Mouse (Mus musculus) forebrain, embryonic 14.5 days (tissue): ENCODE results near the gene Pprc1. TPM values are rescaled to one million over a fixed set of nuclear protein-coding genes. Genes with fewer than 3 reads are reported as not detected.

Experiments used
- ATAC-seq: fragments of 200-750 bp; cut with Nextera tagmentation; 2 replicates; pipeline ENCODE4 v1.8.0; 2017; ENCODE audit warnings: mild to moderate bottlenecking, moderate library complexity
- DNase-seq: peaks from one replicate; pipeline ENCODE4 v3.0.0-alpha.2; 2015; ENCODE audit warnings: low spot score
- H3K27ac ChIP-seq: fragments of 300-500 bp; sonication (generic); 2 replicates; pipeline ENCODE4 v1.5.1; 2014; ENCODE audit warnings: low read depth, mild to moderate bottlenecking, control low read depth, low read length, moderate library complexity
- H3K27me3 ChIP-seq: fragments of 300-500 bp; sonication (generic); replicated peaks from 2 replicates; pipeline ENCODE4 v1.6.1; 2014; ENCODE audit warnings: low read length, control low read depth, mixed read lengths; ENCODE audit not compliant: control insufficient read depth, insufficient read depth
- H3K36me3 ChIP-seq: fragments of 300-500 bp; sonication (generic); 2 replicates; pipeline ENCODE4 v1.6.1; 2014; ENCODE audit warnings: low read length, control low read depth; ENCODE audit not compliant: control insufficient read depth, insufficient read depth
- H3K4me1 ChIP-seq: fragments of 300-500 bp; sonication (generic); 2 replicates; pipeline ENCODE4 v1.6.1; 2014; ENCODE audit warnings: antibody characterized with exemption, low read length, control low read depth; ENCODE audit not compliant: control insufficient read depth, insufficient read depth
- H3K4me2 ChIP-seq: fragments of 300-500 bp; sonication (generic); 2 replicates; pipeline ENCODE4 v1.6.1; 2014; ENCODE audit warnings: mild to moderate bottlenecking, control low read depth, low read length
- H3K4me3 ChIP-seq: fragments of 300-500 bp; sonication (generic); 2 replicates; pipeline ENCODE4 v1.5.1; 2014; ENCODE audit warnings: low read depth, low read length, control low read depth
- H3K9ac ChIP-seq: fragments of 300-500 bp; sonication (generic); 2 replicates; pipeline ENCODE4 v1.6.1; 2014; ENCODE audit warnings: mild to moderate bottlenecking, low read length, control low read depth, moderate library complexity
- H3K9me3 ChIP-seq: fragments of 300-500 bp; sonication (generic); replicated peaks from 2 replicates; pipeline ENCODE4 v1.6.1; 2016; ENCODE audit warnings: low read length, control low read depth, mixed read lengths; ENCODE audit not compliant: control insufficient read depth
- WGBS: fragments of 180-500 bp; shearing (Covaris S2); extraction: QIAGEN DNeasy Blood & Tissue Kit; methylation state at CpG from one replicate; pipeline ENCODE4 v1.1.7; 2014; 5-methylcytosine and 5-hydroxymethylcytosine counted together
- polyA plus RNA-seq: library from polyadenylated mRNA; unstranded; fragments of >200 nt; fragmentation: Nextera tagmentation; extraction: Ambion mirVana; gene quantifications from 2 replicates; pipeline ENCODE4 v1.2.1, GENCODE M21; 2014

Pprc1 gene
- polyA plus RNA-seq, 1 experiment from 2014 or later = 24.1 TPM

DNA sequence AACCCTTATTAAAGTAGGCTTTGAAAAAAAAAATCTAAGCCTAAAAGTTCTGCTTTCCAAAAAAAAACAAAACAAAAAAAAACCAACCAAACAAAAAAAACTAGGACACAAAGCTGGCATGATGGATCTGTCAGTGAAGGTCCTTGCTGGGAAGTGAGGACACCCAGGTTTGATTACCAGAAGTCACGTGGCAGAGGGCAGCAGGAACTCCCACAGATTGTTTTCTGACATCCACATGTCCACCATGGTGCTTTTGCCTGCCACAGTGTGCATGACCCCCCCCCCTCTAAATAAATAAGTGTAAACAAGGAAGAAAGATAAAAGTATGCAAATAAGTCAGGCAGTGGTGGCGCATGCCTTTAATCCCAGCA lies 59.5 kb downstream of the Pprc1 start:
- Histone ChIP-seq H3K4me2 (no peak overlapping the region), H3K27me3 (no peaks in the 10 kb centered on the region), H3K4me3 (no peak overlapping the region), H3K4me1 (no peaks in the 10 kb centered on the region), H3K9me3 (no peaks in the 10 kb centered on the region), H3K36me3 (no peaks in the 10 kb centered on the region), H3K9ac (no peak overlapping the region), H3K27ac (no peak overlapping the region)
- DNase-seq (no peak), ATAC-seq (no peak)
- WGBS = 79% methylated on average over 2 of the region's 2 CpGs

DNA sequence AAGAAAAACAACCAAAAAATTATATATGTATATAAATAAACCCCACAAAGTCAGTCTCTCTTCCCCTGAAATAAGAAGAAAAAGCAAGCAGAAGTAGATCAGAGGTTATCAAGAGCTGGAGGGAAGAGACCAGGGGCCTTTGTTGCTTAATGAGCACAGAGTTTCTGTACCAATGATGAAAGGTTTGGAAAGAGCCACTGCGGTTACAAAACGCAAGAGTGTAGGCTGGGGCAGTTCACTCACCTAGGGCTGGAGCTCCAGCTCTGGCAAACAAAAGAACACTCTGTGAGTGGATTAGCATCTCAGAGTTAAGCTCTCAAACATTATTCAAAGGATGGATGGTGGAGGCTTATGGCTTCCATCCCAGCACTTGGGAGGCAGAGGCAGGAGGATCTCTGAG lies 65.5 kb downstream of the Pprc1 start:
- Histone ChIP-seq H3K27me3 (no peaks in the 10 kb centered on the region), H3K4me1 (no peaks in the 10 kb centered on the region), H3K4me2 (no peak overlapping the region), H3K27ac (no peak overlapping the region), H3K9ac (no peak overlapping the region), H3K9me3 (no peaks in the 10 kb centered on the region), H3K36me3 (no peaks in the 10 kb centered on the region), H3K4me3 (no peak overlapping the region)
- DNase-seq (no peak), ATAC-seq (no peak)
- 49% methylated on average over 2 of the region's 2 CpGs for WGBS

GRCm38 (mm10) chr19:46110781-46111180 lies 66.1 kb downstream of the Pprc1 start:
- H3K9ac ChIP-seq = no peak overlapping the region
- no peak overlapping the region for H3K4me2 ChIP-seq
- no peak overlapping the region for H3K4me3 ChIP-seq
- no peak for DNase-seq
- no peaks in the 10 kb centered on the region for H3K27me3 ChIP-seq
- no peak for ATAC-seq
- no peaks in the 10 kb centered on the region for H3K4me1 ChIP-seq
- H3K9me3 ChIP-seq = no peaks in the 10 kb centered on the region
- 87% methylated on average over 5 of the region's 5 CpGs for WGBS
- no peak overlapping the region for H3K27ac ChIP-seq
- H3K36me3 ChIP-seq = no peaks in the 10 kb centered on the region

DNA sequence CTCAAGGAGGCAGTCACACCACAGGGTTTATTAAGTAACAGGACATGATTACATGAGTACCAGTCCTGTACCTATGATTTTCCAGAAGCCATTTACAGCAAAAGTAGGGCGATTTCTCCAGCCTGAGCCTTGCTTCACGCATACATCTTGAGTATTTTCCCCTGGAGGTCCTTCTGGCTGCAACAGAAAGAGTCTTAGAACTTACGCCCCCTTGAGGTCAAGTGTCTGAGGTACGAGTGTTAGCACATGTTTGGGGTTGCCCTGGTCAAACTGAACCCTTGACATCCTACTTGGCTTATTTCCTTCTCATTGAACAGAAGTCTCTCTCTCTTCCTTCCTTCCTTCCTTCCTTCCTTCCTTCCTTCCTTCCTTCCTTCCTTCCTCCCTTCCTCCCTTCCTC lies 69.9 kb downstream of the Pprc1 start:
- H3K9ac ChIP-seq = no peak overlapping the region
- no peaks in the 10 kb centered on the region for H3K36me3 ChIP-seq
- 56% methylated on average over 4 of the region's 4 CpGs for WGBS
- no peak overlapping the region for H3K4me3 ChIP-seq
- H3K27me3 ChIP-seq = no peaks in the 10 kb centered on the region
- no peak overlapping the region for H3K27ac ChIP-seq
- ATAC-seq (no peak), DNase-seq (no peak)
- H3K4me1 ChIP-seq = no peaks in the 10 kb centered on the region
- H3K4me2 ChIP-seq = no peak overlapping the region
- no peaks in the 10 kb centered on the region for H3K9me3 ChIP-seq

GRCm38 (mm10) chr19:46119458-46119857 lies 74.8 kb downstream of the Pprc1 start:
- no peak overlapping the region for H3K27ac ChIP-seq
- ATAC-seq (no peak), DNase-seq (no peak)
- H3K36me3 ChIP-seq = no peaks in the 10 kb centered on the region
- no peaks in the 10 kb centered on the region for H3K4me1 ChIP-seq
- H3K9ac ChIP-seq = no peak overlapping the region
- no peak overlapping the region for H3K4me2 ChIP-seq
- 91% methylated on average over 3 of the region's 3 CpGs for WGBS
- H3K9me3 ChIP-seq = no peaks in the 10 kb centered on the region
- no peaks in the 10 kb centered on the region for H3K27me3 ChIP-seq
- H3K4me3 ChIP-seq = no peak overlapping the region

- no peak for DNase-seq
- Histone ChIP-seq H3K27ac (no peak overlapping the region), H3K9me3 (no peaks in the 10 kb centered on the region), H3K9ac (no peak overlapping the region), H3K4me2 (no peak overlapping the region), H3K4me3 (no peak overlapping the region), H3K36me3 (no peaks in the 10 kb centered on the region), H3K27me3 (no peaks in the 10 kb centered on the region), H3K4me1 (no peaks in the 10 kb centered on the region)
- 75% methylated on average over 6 of the region's 6 CpGs for WGBS
- no peak for ATAC-seq
These were observed 76.2 kb downstream of the Pprc1 start for GRCm38 (mm10) chr19:46120872-46121271.

Other genes starting within 250 kb of the Pprc1 start
- 4.6 and 6.8 TPM in 2 replicates for gene Kcnip2, start 228.8 kb upstream of the Pprc1 start, polyA plus RNA-seq
- gene Armh3, start 46.4 kb upstream of the Pprc1 start, polyA plus RNA-seq = 17.0 and 19.4 TPM in 2 replicates
- gene Hps6, start 41.4 kb upstream of the Pprc1 start, polyA plus RNA-seq = 0.98 and 1.4 TPM in 2 replicates
- 107 and 116 TPM in 2 replicates for gene Ldb1, start 328 bp downstream of the Pprc1 start, polyA plus RNA-seq
- 67.2 and 73.6 TPM in 2 replicates for gene Nolc1, start 31.0 kb downstream of the Pprc1 start, polyA plus RNA-seq
- gene Elovl3, start 87.0 kb downstream of the Pprc1 start, polyA plus RNA-seq = not detected in 2 replicates
- gene Pitx3, start 103.4 kb downstream of the Pprc1 start, polyA plus RNA-seq = not detected in 2 replicates
- gene Gbf1, start 107.6 kb downstream of the Pprc1 start, polyA plus RNA-seq = 36.3 and 50.7 TPM in 2 replicates